Mouse (Mus musculus) liver, adult 2 months (tissue): ENCODE measurements at regions not wholly inside any gene's neighbourhood (a gene's known extent, or its start where the extent isn't known, plus 50 kb on each side); places are given as distances from the start of the nearest gene placed in this dataset.

Experiments
- DNase-seq: peaks from one replicate; pipeline ENCODE4 v3.0.0-alpha.2; 2011; ENCODE audit warnings: low read depth, low spot score; ENCODE audit errors: extremely low read depth
- H3K27ac ChIP-seq: fragments of 200-500 bp; replicated peaks from 2 replicates; pipeline ENCODE4 v1.5.1; 2012; ENCODE audit warnings: low read depth, mild to moderate bottlenecking, control low read depth, inconsistent platforms, low read length; ENCODE audit not compliant: insufficient read depth
- H3K27me3 ChIP-seq: fragments of 200-500 bp; 2 replicates; pipeline ENCODE4 v1.6.1; 2012; ENCODE audit warnings: mild to moderate bottlenecking, moderate library complexity, low read length, inconsistent platforms; ENCODE audit not compliant: control insufficient read depth, insufficient read depth
- H3K36me3 ChIP-seq: fragments of 200-500 bp; 2 replicates; pipeline ENCODE4 v1.6.1; 2012; ENCODE audit warnings: low read length, inconsistent platforms; ENCODE audit not compliant: control insufficient read depth, insufficient read depth
- H3K4me1 ChIP-seq: fragments of 200-500 bp; 2 replicates; pipeline ENCODE4 v1.6.1; 2011; ENCODE audit warnings: low read length; ENCODE audit not compliant: control insufficient read depth, insufficient read depth
- H3K4me3 ChIP-seq: fragments of 200-500 bp; 2 replicates; pipeline ENCODE4 v1.5.1; 2011; ENCODE audit warnings: low read depth, mild to moderate bottlenecking, control low read depth, low read length, moderate library complexity; ENCODE audit not compliant: insufficient read depth
- H3K79me2 ChIP-seq: fragments of 200-500 bp; 2 replicates; pipeline ENCODE4 v1.6.1; 2012; ENCODE audit warnings: inconsistent platforms, mild to moderate bottlenecking, low read length, moderate library complexity; ENCODE audit not compliant: control insufficient read depth, insufficient read depth
- H3K9ac ChIP-seq: fragments of 200-500 bp; 2 replicates; pipeline ENCODE4 v1.6.1; 2012; ENCODE audit warnings: low read depth, mild to moderate bottlenecking, control low read depth, inconsistent platforms, low read length
- CTCF ChIP-seq: fragments of 200-500 bp; IDR thresholded peaks from 2 replicates; pipeline ENCODE4 v1.5.1; 2011; ENCODE audit warnings: low read depth, low read length, control low read depth
- POLR2A ChIP-seq: fragments of 200-500 bp; IDR thresholded peaks from 2 replicates; pipeline ENCODE4 v1.6.1; 2011; ENCODE audit warnings: low read length, control low read depth; ENCODE audit not compliant: insufficient read depth; ENCODE audit errors: extremely low read depth
- WGBS: fragments of 180-500 bp; shearing (Covaris S2); methylation state at CpG from one replicate; pipeline ENCODE4 v1.1.7; 2018; 5-methylcytosine and 5-hydroxymethylcytosine counted together

- TF ChIP-seq POLR2A (no peak), CTCF (no peak)
- no peaks in the 10 kb centered on the region for H3K79me2 ChIP-seq
Observed at GRCm38 (mm10) chr1:154061851-154062250, 139.1 kb upstream of the Zfp648 start.

GRCm38 (mm10) chr1:154062666-154063065 is 138.3 kb upstream of the Zfp648 start:
- H3K79me2 ChIP-seq = no peaks in the 10 kb centered on the region
- no peaks in the 10 kb centered on the region for H3K4me1 ChIP-seq
- H3K27ac ChIP-seq = no peak overlapping the region
- no peak overlapping the region for H3K4me3 ChIP-seq
- no peak for DNase-seq
- 83% methylated on average over 7 of the region's 7 CpGs for WGBS
- no peak for TF ChIP-seq POLR2A
- TF ChIP-seq CTCF = no peak
- no peaks in the 10 kb centered on the region for H3K36me3 ChIP-seq
- no peaks in the 10 kb centered on the region for H3K27me3 ChIP-seq
- no peak overlapping the region for H3K9ac ChIP-seq

More at GRCm38 (mm10) chr1:154061851-154062250, 139.1 kb upstream of the Zfp648 start:
- H3K4me1 ChIP-seq = no peaks in the 10 kb centered on the region
- H3K9ac ChIP-seq = no peak overlapping the region
- no peak for DNase-seq
- WGBS = 78% methylated on average over 1 of the region's 1 CpGs
- H3K4me3 ChIP-seq = no peak overlapping the region
- no peaks in the 10 kb centered on the region for H3K36me3 ChIP-seq
- H3K27me3 ChIP-seq = no peaks in the 10 kb centered on the region
- no peak overlapping the region for H3K27ac ChIP-seq

- Histone ChIP-seq H3K27me3 (no peaks in the 10 kb centered on the region), H3K9ac (no peak overlapping the region), H3K4me3 (no peak overlapping the region), H3K79me2 (no peaks in the 10 kb centered on the region), H3K4me1 (no peaks in the 10 kb centered on the region), H3K36me3 (no peaks in the 10 kb centered on the region), H3K27ac (no peak overlapping the region)
- no peak for TF ChIP-seq CTCF
- no peak for TF ChIP-seq POLR2A
- WGBS = 94% methylated on average over 5 of the region's 5 CpGs
- no peak for DNase-seq
Observed at GRCm38 (mm10) chr1:154064633-154065032, 136.4 kb upstream of the Zfp648 start.

- H3K36me3 ChIP-seq = no peaks in the 10 kb centered on the region
- no peaks in the 10 kb centered on the region for H3K4me1 ChIP-seq
- H3K4me3 ChIP-seq = no peak overlapping the region
- H3K27me3 ChIP-seq = no peaks in the 10 kb centered on the region
- no peak for DNase-seq
- TF ChIP-seq CTCF (no peak), POLR2A (no peak)
- WGBS = 77% methylated on average over 18 of the region's 18 CpGs
- no peaks in the 10 kb centered on the region for H3K79me2 ChIP-seq
- H3K9ac ChIP-seq = no peak overlapping the region
- H3K27ac ChIP-seq = no peak overlapping the region
Observed at GRCm38 (mm10) chr1:154065336-154066329, 135.4 kb upstream of the Zfp648 start.

GRCm38 (mm10) chr1:154067856-154068255 is 133.1 kb upstream of the Zfp648 start:
- WGBS = 42% methylated on average over 1 of the region's 1 CpGs
- Histone ChIP-seq H3K4me1 (no peaks in the 10 kb centered on the region), H3K27ac (no peak overlapping the region), H3K79me2 (no peaks in the 10 kb centered on the region), H3K27me3 (no peaks in the 10 kb centered on the region), H3K36me3 (no peaks in the 10 kb centered on the region), H3K9ac (no peak overlapping the region), H3K4me3 (no peak overlapping the region)
- TF ChIP-seq CTCF (no peak), POLR2A (no peak)
- no peak for DNase-seq

- H3K9ac ChIP-seq = no peak overlapping the region
- no peaks in the 10 kb centered on the region for H3K79me2 ChIP-seq
- TF ChIP-seq CTCF (no peak), POLR2A (no peak)
- no peak overlapping the region for H3K27ac ChIP-seq
- no peaks in the 10 kb centered on the region for H3K36me3 ChIP-seq
- H3K27me3 ChIP-seq = no peaks in the 10 kb centered on the region
- WGBS = 100% methylated on average over 1 of the region's 1 CpGs
- no peak overlapping the region for H3K4me3 ChIP-seq
- no peaks in the 10 kb centered on the region; the same call in 1 of the 2 replicates for H3K4me1 ChIP-seq
- no peak for DNase-seq
Observed at GRCm38 (mm10) chr1:154074270-154074669, 126.7 kb upstream of the Zfp648 start.
